Mouse (Mus musculus) megakaryocyte, embryonic 14.5 days (primary cell): Measurements from ENCODE around the gene Npr1. TPM values are rescaled to one million over a fixed set of nuclear protein-coding genes. Genes with fewer than 3 reads are reported as not detected.

Source experiments
- H3K27me3 ChIP-seq: replicated peaks from 2 replicates; pipeline ENCODE3; 2012; ENCODE audit warnings: inconsistent platforms
- H3K36me3 ChIP-seq: replicated peaks from 2 replicates; pipeline ENCODE3; 2012; ENCODE audit warnings: low read length, inconsistent platforms, mixed read lengths
- H3K4me1 ChIP-seq: 2 replicates; pipeline ENCODE4 v1.6.1; 2012; ENCODE audit warnings: inconsistent platforms
- H3K4me3 ChIP-seq: replicated peaks from 2 replicates; pipeline ENCODE3; 2012; ENCODE audit warnings: moderate library complexity, mild to moderate bottlenecking, inconsistent platforms
- H3K9me3 ChIP-seq: 2 replicates; pipeline ENCODE4 v1.6.1; 2012; ENCODE audit warnings: inconsistent platforms
- FLI1 ChIP-seq: IDR thresholded peaks from 2 replicates; pipeline ENCODE4 v1.6.1; 2012; ENCODE audit warnings: low read length, inconsistent platforms, mixed read lengths
- GATA1 ChIP-seq: IDR thresholded peaks from 3 replicates; pipeline ENCODE4 v1.6.1; 2012; ENCODE audit warnings: mixed read lengths, low read length, inconsistent platforms, borderline replicate concordance
- polyA plus RNA-seq: library from polyadenylated mRNA; stranded (reverse); fragments of >175 nt; gene quantifications from 2 replicates; pipeline ENCODE4 v1.2.3, GENCODE M21; 2012; ENCODE audit warnings: low replicate concordance; ENCODE audit not compliant: insufficient read depth

The Npr1 gene
- polyA plus RNA-seq, 1 experiment = 2.6 TPM

GRCm38 (mm10) chr3:90459727-90460126 is 5.9 kb downstream of the Npr1 start:
- no peaks in the 10 kb centered on the region for H3K9me3 ChIP-seq
- H3K27me3 ChIP-seq = peaks cover 95% of the 10 kb centered on the region
- no peaks in the 10 kb centered on the region for H3K36me3 ChIP-seq
- TF ChIP-seq GATA1 (no peak), FLI1 (no peak)
- no peak overlapping the region for H3K4me3 ChIP-seq
- H3K4me1 ChIP-seq = peaks cover 51% of the 10 kb centered on the region

GRCm38 (mm10) chr3:90454931-90455330 is 10.7 kb downstream of the Npr1 start:
- Histone ChIP-seq H3K36me3 (no peaks in the 10 kb centered on the region), H3K4me3 (no peak overlapping the region), H3K9me3 (no peaks in the 10 kb centered on the region), H3K4me1 (peaks cover 48% of the 10 kb centered on the region), H3K27me3 (peaks cover 54% of the 10 kb centered on the region)
- TF ChIP-seq GATA1 = no peak
- TF ChIP-seq FLI1 = no peak

- Histone ChIP-seq H3K4me3 (peak overlapping the region; percentile 84), H3K9me3 (no peaks in the 10 kb centered on the region), H3K36me3 (no peaks in the 10 kb centered on the region), H3K4me1 (peaks cover 42% of the 10 kb centered on the region), H3K27me3 (peaks cover 23% of the 10 kb centered on the region)
- TF ChIP-seq FLI1 (no peak), GATA1 (no peak)
These were observed 14.1 kb downstream of the Npr1 start for GRCm38 (mm10) chr3:90451396-90452095.

- TF ChIP-seq FLI1 = no peak
- no peak for TF ChIP-seq GATA1
- H3K36me3 ChIP-seq = no peaks in the 10 kb centered on the region
- H3K9me3 ChIP-seq = no peaks in the 10 kb centered on the region
- H3K4me1 ChIP-seq = peaks cover 42% of the 10 kb centered on the region
- H3K4me3 ChIP-seq = peak overlapping the region; percentile 67
- peaks cover 17% of the 10 kb centered on the region for H3K27me3 ChIP-seq
These were observed 14.8 kb downstream of the Npr1 start for GRCm38 (mm10) chr3:90450874-90451273.

GRCm38 (mm10) chr3:90448626-90449025 is 17.0 kb downstream of the Npr1 start:
- peaks cover 52% of the 10 kb centered on the region for H3K4me1 ChIP-seq
- H3K36me3 ChIP-seq = no peaks in the 10 kb centered on the region
- no peak for TF ChIP-seq GATA1
- no peak for TF ChIP-seq FLI1
- no peaks in the 10 kb centered on the region; the same call in 1 of the 2 replicates for H3K9me3 ChIP-seq
- no peak overlapping the region for H3K4me3 ChIP-seq
- H3K27me3 ChIP-seq = peaks cover 4% of the 10 kb centered on the region

- Histone ChIP-seq H3K4me1 (peaks cover 54% of the 10 kb centered on the region), H3K9me3 (no peaks in the 10 kb centered on the region; the same call in 1 of the 2 replicates), H3K4me3 (peak overlapping the region; percentile 88), H3K36me3 (no peaks in the 10 kb centered on the region), H3K27me3 (no peaks in the 10 kb centered on the region)
- TF ChIP-seq GATA1 = no peak
- no peak for TF ChIP-seq FLI1
These were observed 18.6 kb downstream of the Npr1 start for GRCm38 (mm10) chr3:90447123-90447494.

GRCm38 (mm10) chr3:90446389-90447122 is 19.1 kb downstream of the Npr1 start:
- Histone ChIP-seq H3K9me3 (no peaks in the 10 kb centered on the region; the same call in 1 of the 2 replicates), H3K4me1 (peaks cover 48% of the 10 kb centered on the region), H3K36me3 (no peaks in the 10 kb centered on the region), H3K4me3 (peak overlapping the region; percentile 88), H3K27me3 (no peaks in the 10 kb centered on the region)
- TF ChIP-seq FLI1 = no peak
- TF ChIP-seq GATA1 = no peak

- no peaks in the 10 kb centered on the region for H3K27me3 ChIP-seq
- peak overlapping the region; percentile 88 for H3K4me3 ChIP-seq
- no peak for TF ChIP-seq FLI1
- no peak for TF ChIP-seq GATA1
- no peaks in the 10 kb centered on the region; the same call in 1 of the 2 replicates for H3K9me3 ChIP-seq
- H3K4me1 ChIP-seq = peaks cover 39% of the 10 kb centered on the region
- no peaks in the 10 kb centered on the region for H3K36me3 ChIP-seq
These were observed 20.1 kb downstream of the Npr1 start for GRCm38 (mm10) chr3:90445417-90446200.

- TF ChIP-seq GATA1 (no peak), FLI1 (no peak)
- H3K9me3 ChIP-seq = no peaks in the 10 kb centered on the region; the same call in 1 of the 2 replicates
- H3K4me1 ChIP-seq = peaks cover 36% of the 10 kb centered on the region
- H3K36me3 ChIP-seq = no peaks in the 10 kb centered on the region
- H3K4me3 ChIP-seq = no peak overlapping the region
- H3K27me3 ChIP-seq = no peaks in the 10 kb centered on the region
These were observed 21.7 kb downstream of the Npr1 start for GRCm38 (mm10) chr3:90443977-90444376.
